Mouse (Mus musculus) thymus, adult 2 months (tissue): Measurements from ENCODE around the gene Map1lc3b.

Source experiments
- CTCF ChIP-seq: fragments of 200-500 bp; IDR thresholded peaks from 2 replicates; pipeline ENCODE4 v1.5.1; 2012; ENCODE audit warnings: mild to moderate bottlenecking, control low read depth, low read length, moderate library complexity, borderline replicate concordance; ENCODE audit not compliant: control insufficient read depth, poor library complexity, insufficient read depth; ENCODE audit errors: extremely low read depth
- POLR2A ChIP-seq: fragments of 200-500 bp; IDR thresholded peaks from 2 replicates; pipeline ENCODE4 v1.6.1; 2012; ENCODE audit warnings: mild to moderate bottlenecking, low read length, control low read depth, moderate library complexity; ENCODE audit not compliant: control insufficient read depth, poor library complexity, insufficient read depth; ENCODE audit errors: extremely low read depth

- TF ChIP-seq CTCF (no peak), POLR2A (no peak)
Observed at GRCm38 (mm10) chr8:121560432-121561100, 29.6 kb upstream of the Map1lc3b start.
